Mouse (Mus musculus): ENCODE measurements around the gene Syt5.

Syt5 gene

DNA sequence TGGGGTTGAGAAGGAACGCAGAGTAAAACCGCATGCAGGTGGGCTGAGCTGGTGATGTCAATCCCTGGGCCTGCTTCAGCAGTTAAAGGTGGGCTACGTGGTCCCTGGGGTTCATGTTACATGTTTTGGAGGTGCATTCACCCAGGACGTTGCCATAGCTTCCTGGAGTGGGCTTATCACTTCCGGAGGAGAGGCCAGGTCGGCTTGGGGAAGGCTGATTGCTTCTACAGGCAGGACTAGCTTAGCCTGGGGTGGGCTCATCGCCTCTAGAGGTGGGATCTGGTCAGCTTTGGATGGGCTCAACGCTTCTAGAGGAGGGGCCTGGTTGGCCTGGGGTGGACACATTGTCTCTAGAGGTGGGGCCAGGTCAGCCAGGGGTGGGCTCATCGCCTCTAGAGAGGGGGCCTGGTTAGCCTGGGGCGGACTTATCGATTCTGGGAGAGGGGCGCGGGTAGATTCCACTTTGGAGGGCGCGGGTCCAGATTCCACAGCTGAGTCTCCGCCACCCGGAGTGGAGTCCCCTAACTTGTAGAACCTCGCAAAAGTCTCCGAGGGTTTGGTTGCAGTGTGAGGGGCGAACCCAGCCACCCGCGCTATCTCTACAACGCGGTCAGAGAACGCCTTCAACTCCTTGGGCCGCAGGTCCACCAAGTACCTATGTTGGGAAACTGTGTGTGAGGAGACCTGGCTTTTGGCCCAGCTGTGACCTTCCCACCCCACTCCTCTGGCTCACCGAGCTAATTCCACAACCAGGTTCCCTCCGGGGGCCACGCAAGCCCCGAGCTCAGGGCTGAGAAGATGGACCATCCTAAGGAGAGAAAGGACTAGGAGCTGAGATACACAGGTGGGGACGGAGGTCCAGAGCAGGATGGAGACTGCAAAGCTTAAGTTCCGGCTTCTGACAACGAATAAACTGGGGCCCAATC, 23.9 kb downstream of the Syt5 start:
- in situ Hi-C loops (cut with MboI), result loop anchor here (10.0 kb wide), 1 partner anchor 399 kb away; no protein-coding TSS in a partner anchor

DNA sequence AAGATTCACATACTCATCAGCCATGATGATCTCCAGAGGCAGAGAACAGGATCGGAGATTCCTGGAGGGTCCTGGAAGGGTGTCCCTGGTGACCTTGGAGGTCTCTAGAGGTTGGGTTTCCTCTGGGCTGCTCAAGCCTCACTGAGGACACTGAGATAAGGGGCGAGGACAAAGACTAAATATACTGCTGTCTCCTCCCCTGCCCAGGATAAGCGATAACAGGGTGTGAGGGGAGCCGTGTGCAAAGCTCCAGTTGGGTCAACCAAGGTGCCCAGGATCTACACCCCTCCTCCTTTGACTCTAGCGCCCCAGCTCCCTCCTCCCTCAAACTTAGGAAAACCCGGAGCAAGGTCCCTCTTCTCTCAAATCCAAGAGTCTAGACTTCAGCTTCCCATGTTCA, 25.0 kb downstream of the Syt5 start:
- in situ Hi-C loops (cut with MboI), result loop anchor here (10.0 kb wide), 1 partner anchor 397 kb away; no protein-coding TSS in a partner anchor

DNA sequence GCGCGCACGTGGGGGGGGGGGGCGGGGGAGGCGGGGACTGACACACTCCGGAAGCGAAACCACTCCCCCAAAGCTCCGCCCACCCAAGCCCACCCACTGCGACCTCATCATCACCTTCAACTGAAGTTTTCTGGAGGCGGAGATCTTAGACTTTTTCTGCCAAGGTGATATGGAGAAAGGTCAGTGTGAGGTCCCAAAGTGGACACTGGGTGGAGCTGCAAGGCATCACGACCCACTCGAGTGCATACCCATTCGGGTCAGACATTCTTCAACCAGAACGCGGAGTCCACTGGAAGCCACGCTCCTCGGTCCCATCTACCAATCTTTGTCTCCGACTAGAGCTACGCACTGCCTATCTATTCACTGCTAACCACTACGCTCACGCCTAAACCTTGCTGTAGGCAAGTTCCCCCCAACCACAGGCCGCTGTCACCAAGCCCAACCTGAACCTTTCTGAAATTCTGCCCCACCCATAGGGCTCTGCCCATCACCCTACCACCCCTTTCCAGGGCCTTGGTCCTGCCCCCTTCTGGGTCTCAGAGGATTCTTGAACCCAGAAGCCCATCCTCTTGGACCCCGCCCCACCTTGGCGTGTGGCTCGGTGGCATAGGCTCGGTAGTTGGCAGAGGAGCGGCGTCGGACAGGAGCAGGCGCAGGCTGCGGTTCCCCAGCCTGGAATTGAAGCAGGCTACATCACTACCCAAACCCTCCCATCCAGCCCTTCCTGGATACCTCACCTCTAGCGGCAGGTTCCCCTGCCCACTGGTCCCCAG, 25.9 kb downstream of the Syt5 start:
- in situ Hi-C loops (cut with MboI), result loop anchor here (10.0 kb wide), 1 partner anchor 397 kb away; no protein-coding TSS in a partner anchor

GRCm38 (mm10) chr7:4518487-4518886, 28.9 kb downstream of the Syt5 start:
- in situ Hi-C loops (cut with MboI), result no loop called here

DNA sequence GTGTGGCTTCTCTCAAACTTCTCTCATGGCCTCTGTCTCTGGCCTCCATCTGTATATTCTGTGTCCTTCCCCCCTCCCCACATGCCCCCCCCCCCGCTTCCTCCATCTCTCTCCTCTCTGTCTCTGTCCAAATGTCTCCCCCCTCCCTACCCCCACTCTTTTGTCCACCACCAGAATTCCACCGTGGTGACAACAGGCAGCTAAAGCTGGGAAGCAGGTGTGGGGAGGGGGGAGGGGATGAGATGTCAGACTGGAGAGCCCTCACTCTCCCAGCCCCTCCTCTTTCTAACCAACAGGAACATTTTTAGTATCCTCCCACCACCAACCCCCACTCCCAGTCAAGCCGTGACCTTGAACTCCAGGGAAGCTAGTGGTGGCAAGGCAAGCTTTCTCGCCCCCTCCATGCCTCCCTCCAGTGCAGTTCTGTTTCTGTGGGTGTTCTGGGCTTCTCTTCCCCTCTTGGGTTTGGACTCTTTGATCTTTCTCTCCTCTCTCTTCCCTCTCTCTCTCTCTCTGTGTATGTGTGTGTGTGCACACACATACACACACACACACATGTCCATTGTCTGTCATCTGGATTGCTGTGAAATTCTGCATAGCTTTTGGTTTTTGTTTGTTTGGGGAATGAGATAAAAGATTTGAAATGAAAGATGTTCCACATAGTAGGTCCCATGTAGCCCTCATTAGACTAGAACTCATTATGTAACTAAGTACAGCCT, 30.9 kb downstream of the Syt5 start, which contains the start of gene Tnnt1:
TSS of gene Tnnt1 (minus strand) at position 51 of the 719 bp plus-strand sequence.
- in situ Hi-C loops (cut with MboI), result no loop called here

DNA sequence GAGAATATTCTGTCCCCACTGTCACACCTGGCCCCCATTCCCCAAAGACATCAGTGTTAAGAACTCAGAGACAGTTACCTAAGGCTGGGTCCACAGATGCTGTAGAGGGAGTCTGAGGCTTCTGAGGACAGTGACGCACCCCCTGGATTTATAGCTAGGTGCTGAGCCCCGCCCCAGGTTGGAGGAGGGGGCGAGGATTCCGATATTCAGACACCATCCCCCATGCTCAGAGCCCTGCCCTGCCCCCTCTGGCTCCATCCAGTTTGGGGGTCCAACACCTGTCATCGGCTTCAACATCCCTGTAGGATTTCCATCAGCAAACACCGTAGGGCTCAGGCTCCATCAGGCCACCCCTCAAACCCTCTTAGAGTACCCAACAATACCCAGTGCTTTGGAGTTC, 31.5 kb downstream of the Syt5 start:
- in situ Hi-C loops (cut with MboI), result no loop called here

GRCm38 (mm10) chr7:4513829-4514712, 33.3 kb downstream of the Syt5 start:
- in situ Hi-C loops (cut with MboI), result no loop called here

DNA sequence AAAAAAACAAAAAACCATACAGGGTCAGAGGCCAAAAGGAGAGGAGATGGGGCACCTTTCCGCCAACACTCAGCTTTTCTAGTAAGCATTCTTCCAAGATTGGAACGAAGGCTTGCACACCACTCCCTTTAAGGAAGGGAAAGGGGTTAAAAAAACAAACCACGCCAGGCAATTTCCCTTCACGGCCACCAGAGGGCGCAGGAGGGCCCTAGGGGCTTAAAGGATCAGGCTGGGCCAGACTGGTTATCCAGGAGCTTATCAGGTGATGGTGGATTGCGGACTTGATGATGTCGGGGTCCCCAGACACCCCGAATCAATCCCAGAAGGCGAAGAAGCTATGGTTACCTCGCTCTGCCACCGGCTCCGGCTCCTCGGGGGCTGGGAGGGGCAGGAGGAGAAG, 34.1 kb downstream of the Syt5 start:
- in situ Hi-C loops (cut with MboI), result no loop called here

GRCm38 (mm10) chr7:4511489-4512224, 35.7 kb downstream of the Syt5 start:
- in situ Hi-C loops (cut with MboI), result no loop called here

- in situ Hi-C loops (cut with MboI), result no loop called here
Measured at GRCm38 (mm10) chr7:4509863-4510608, 37.3 kb downstream of the Syt5 start.

DNA sequence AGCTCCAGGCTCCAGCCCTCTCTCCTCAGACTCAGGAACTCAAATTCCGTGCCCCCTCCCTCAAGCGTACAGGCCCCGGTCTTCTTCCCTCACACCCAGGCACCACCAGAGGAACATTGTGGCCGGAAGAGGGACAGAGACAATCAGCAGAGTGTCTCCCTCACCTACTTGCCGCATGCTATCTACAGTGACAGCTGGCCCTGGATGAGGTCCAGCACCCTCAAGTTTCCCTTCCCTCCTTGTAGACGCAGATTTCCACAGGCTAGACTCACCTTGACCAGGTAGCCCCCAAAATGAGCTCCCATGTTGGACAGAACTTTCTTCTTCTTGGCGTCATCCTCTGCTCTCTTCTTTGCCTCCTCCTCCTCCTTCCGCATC, 38.6 kb downstream of the Syt5 start:
- in situ Hi-C loops (cut with MboI), result no loop called here

- in situ Hi-C loops (cut with MboI), result no loop called here
Measured at GRCm38 (mm10) chr7:4508062-4508738, 39.1 kb downstream of the Syt5 start.

DNA sequence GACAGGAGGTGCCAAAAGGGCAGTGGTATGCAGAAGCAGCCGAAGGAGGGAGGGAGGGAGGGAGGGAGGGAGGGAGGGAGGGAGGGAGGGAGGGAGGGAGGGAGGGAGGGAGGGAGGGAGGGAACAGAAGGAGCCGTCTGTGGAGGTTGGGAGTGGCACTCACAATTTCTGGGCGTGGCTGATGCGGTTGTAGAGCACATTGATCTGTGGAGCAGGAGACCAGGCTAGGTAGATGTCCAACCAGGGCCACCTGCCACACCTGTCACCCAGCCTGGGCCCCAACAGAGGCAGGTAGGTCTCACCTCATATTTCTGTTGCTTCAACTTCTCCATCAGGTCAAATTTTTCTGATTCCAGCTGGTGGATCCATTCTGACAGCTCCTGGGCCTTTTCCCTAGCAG, 40.1 kb downstream of the Syt5 start:
- in situ Hi-C loops (cut with MboI), result no loop called here

DNA sequence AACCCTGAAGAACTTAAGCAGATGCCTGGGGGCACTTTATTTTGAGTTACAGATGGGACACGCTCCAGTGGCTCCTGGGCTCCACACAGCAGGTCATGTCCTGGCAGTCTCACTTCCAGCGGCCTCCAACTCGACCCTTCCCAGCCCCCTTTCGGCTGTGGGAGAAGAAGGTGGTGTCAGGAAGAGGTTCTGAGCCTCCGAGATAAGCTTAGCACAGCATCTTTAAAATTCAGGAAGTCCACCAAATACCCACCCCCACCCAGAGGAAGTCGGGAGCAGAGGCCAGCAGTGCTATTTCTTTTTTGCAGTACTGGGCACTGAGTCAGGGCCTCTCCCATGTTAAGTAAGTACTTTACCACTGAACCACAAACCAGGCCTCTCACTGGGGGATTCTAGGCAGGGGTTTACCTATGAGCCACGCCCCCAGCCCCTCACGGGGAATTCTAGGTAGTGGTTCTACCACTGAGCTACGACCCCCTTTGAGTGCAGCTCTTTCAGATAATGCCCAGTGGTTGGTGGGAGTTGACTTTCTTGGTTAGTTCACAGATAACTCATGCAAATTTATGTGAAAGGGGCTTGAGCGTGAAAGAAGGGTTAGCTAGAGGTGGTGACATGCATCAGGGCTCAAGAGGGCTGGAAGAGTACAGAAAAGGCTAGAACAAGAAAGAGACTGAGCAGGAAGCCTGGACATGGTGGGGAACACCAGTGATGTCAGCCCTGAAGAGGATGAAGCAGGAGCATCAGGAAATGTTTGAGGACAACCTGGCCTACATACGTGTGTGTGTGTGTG, 42.5 kb downstream of the Syt5 start:
- in situ Hi-C loops (cut with MboI), result no loop called here

DNA sequence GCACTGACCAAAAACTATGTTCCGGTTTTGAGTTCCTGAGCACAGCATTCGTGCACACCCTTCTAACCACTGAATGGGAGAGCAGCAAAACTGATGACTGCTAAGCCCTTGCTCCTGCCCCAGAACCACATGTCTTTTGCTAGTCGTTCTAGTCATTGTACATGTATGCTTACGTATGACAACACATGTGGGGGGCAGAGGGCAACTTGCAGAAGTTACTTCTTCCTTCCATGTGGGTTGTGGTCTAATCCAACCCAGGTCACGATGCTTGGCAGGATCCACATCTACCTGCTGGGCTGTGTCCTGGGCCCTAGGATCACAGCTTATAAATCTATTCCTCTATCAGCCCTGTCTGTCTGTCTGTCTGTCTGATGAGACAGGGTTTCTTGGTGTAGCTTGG, 43.5 kb downstream of the Syt5 start:
- in situ Hi-C loops (cut with MboI), result no loop called here

GRCm38 (mm10) chr7:4503100-4503499, 44.2 kb downstream of the Syt5 start:
- in situ Hi-C loops (cut with MboI), result no loop called here

DNA sequence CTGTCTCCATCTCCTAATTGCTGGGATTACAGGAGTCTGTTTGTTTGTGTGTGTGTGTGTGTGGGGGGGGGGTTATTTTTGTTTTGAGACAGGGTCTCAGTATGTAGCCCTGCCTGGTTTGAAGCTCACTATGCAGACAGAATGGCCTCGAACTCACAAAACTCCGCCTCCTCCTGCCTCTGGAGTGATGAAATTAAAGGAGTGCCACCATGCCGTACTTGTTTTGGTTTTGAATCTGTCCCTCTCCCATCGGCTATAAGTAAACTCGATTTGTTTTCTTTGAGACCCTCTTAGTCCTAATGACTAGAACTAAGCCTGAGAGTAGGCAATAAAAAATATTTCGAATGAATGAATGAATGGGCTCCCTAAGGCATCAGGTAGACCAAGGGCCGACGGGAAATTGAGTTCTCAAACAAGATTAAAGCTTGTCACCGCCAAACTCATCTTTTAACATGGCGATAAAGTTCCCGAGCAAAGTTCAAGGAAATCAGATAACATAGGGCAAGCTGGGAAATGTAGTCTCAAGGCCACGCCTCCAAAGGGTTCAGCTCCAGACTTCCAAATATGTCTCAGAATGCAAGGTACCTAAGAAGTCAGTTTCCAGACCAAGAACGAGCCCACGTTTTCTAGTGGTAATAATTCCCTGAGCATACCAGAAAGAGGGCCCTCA, 44.8 kb downstream of the Syt5 start:
- in situ Hi-C loops (cut with MboI), result no loop called here
